Mouse (Mus musculus) adrenal gland, adult (tissue): Measurements from ENCODE around the gene Zfp580.
"Not testable (repeated sequence)": the region's sequence is repeated elsewhere in the genome, so short reads cannot be mapped to it uniquely, and the experiment has no call there.

Source experiments
- DNase-seq, 2 experiments: peaks; one replicate each; pipeline ENCODE4 v3.0.0; 2022 to 2023; ENCODE audit warnings: low spot score in 1 of 2; ENCODE audit not compliant: inconsistent age in 2 of 2

The Zfp580 gene

GRCm38 (mm10) chr7:5051193-5052192, at the start of gene Zfp580:
Gene Zfp580, plus strand, starts transcription at chr7:5051538.
- DNase-seq: peak; percentile 83 to 95

GRCm38 (mm10) chr7:5002876-5003275, 48.5 kb upstream of the Zfp580 start:
- DNase-seq: not testable (repeated sequence)

GRCm38 (mm10) chr7:5008229-5008628, 43.1 kb upstream of the Zfp580 start:
- DNase-seq: no peak

GRCm38 (mm10) chr7:5012681-5013513, 38.4 kb upstream of the Zfp580 start:
- peak in 1 of 2 experiments; percentile 37 for DNase-seq

- peak; percentile 96 to 99 for DNase-seq
Measured at GRCm38 (mm10) chr7:5014251-5015117, 36.9 kb upstream of the Zfp580 start, which contains the start of the genes Zfp524 and Fiz1. Gene Zfp524, plus strand, starts transcription at chr7:5014415. Gene Fiz1, minus strand, starts transcription at chr7:5014697.

GRCm38 (mm10) chr7:5015118-5016001, 36.0 kb upstream of the Zfp580 start, which contains the start of gene Gm44973:
Gene Gm44973, plus strand, starts transcription at chr7:5015496.
- DNase-seq: peak; percentile 97 to 99

- no peak for DNase-seq
Measured at GRCm38 (mm10) chr7:5016057-5016456, 35.3 kb upstream of the Zfp580 start.

- no peak for DNase-seq
Measured at GRCm38 (mm10) chr7:5016920-5017319, 34.4 kb upstream of the Zfp580 start.

GRCm38 (mm10) chr7:5017352-5017751, 34.0 kb upstream of the Zfp580 start:
- peak; percentile 48 to 65 for DNase-seq

GRCm38 (mm10) chr7:5017931-5018330, 33.4 kb upstream of the Zfp580 start:
- DNase-seq: peak in 1 of 2 experiments; percentile 29

GRCm38 (mm10) chr7:5019576-5019975, 31.8 kb upstream of the Zfp580 start:
- peak; percentile 44 to 72 for DNase-seq

GRCm38 (mm10) chr7:5020000-5020681, 31.2 kb upstream of the Zfp580 start, which contains the start of the genes Zfp865 and Ccdc106:
Gene Zfp865, plus strand, starts transcription at chr7:5020376.
Gene Ccdc106, plus strand, starts transcription at chr7:5020553.
- DNase-seq: peak; percentile 100

GRCm38 (mm10) chr7:5020685-5021084, 30.7 kb upstream of the Zfp580 start:
- DNase-seq: no peak

- DNase-seq: no peak
Measured at GRCm38 (mm10) chr7:5021197-5021596, 30.1 kb upstream of the Zfp580 start.

GRCm38 (mm10) chr7:5029543-5029942, 21.8 kb upstream of the Zfp580 start:
- DNase-seq: no peak

- no peak for DNase-seq
Measured at GRCm38 (mm10) chr7:5029946-5030345, 21.4 kb upstream of the Zfp580 start.

- DNase-seq: no peak
Measured at GRCm38 (mm10) chr7:5030554-5031275, 20.6 kb upstream of the Zfp580 start.

GRCm38 (mm10) chr7:5031496-5031895, 19.8 kb upstream of the Zfp580 start:
- no peak for DNase-seq
